Mouse (Mus musculus): ENCODE measurements around the gene Slc4a1. TPM values are rescaled to one million over a fixed set of nuclear protein-coding genes. Genes with fewer than 3 reads are reported as not detected.
A peak's percentile ranks its signal among the peaks of the same experiment; 100 is the strongest.
"Not testable (repeated sequence)": the region's sequence is repeated elsewhere in the genome, so short reads cannot be mapped to it uniquely, and the experiment has no call there.

Slc4a1 gene
- polyA plus RNA-seq, 1 experiment from 2014 or later, result 20.2 TPM

DNA sequence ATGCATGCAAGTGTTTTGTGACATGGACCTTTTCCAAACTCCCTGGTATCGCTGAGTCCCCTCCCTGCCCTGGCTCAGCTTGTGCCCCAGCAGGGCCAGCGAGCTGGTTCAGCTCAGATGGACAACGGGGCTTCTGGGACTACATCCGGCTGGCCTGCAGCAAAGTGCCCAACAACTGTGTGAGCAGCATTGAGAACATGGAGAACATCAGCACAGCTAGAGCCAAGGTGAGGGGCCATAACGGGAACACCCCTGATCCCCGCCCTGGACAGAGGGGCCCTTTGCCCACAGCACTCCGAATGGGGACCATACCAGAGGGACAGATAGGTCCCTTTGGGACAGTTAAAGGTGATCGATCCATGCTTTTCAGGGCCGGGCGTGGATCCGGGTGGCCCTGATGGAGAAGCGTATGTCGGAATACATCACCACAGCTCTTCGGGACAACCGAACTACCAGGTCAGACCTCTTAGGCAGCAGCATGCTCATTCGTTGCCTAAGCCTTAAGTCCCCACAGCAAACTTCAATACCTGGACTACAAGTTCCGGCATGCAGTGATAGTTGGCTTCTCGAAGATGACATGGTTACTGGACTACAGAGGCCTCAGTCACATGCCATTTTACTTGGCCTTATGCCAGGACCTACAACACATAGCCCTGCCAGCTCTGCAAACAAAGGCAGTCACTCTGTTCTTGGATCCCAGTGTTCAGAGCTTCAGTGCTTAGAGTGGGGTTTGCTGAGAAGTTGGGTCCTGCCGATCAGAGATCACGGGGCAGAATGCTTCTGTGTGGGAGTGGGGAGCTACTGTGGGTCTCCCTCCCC is 32.2 kb upstream of the Slc4a1 start:
- Histone ChIP-seq H3K4me2 (no peak overlapping the region), H3K27ac (no peak overlapping the region), H3K27me3 (peaks cover 75% of the 10 kb centered on the region), H3K4me1 (replicated peaks) (peaks cover 30% of the 10 kb centered on the region), H3K36me3 (peaks cover 10% of the 10 kb centered on the region), H3K4me3 (no peak overlapping the region), H3K9me3 (replicated peaks) (no peaks in the 10 kb centered on the region), H3K9ac (no peak overlapping the region)
- 71% methylated on average over 20 of the region's 20 CpGs for WGBS
- no peak; the same call in 1 of the 2 replicates for ATAC-seq (replicated peaks; ENCODE audit: insufficient number of reproducible peaks, insufficient read depth, low FRiP score, low read depth)

DNA sequence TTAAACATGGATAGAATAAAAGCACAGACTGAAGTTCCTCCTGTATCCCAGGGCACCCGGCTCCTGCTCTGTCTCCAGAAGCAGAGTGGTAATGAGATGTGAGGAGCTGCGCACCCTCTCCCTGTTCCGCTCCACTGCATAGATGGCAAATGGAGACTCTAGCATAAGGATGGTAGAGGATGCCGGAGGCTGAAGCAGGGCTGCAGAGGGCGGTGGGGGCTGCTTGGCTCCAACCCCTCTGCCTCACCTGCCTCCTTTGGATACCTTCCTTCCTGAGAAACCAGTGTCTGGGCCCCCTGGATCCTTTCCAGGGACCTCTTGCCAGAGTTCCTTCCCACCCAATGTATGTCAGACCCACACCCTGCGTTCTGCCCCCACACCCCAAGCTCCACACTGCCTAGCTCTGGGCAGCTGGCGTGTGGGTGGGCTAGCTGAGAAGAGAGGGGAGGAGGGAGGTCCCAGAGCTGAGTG is 30.7 kb upstream of the Slc4a1 start:
- H3K9ac ChIP-seq, result no peak overlapping the region
- no peak overlapping the region for H3K27ac ChIP-seq
- H3K27me3 ChIP-seq, result peaks cover 69% of the 10 kb centered on the region
- no peak overlapping the region for H3K4me3 ChIP-seq
- no peak for ATAC-seq (replicated peaks; ENCODE audit: insufficient number of reproducible peaks, insufficient read depth, low FRiP score, low read depth)
- H3K4me2 ChIP-seq, result no peak overlapping the region
- peaks cover 38% of the 10 kb centered on the region for H3K4me1 ChIP-seq (replicated peaks)
- 77% methylated on average over 7 of the region's 7 CpGs for WGBS
- no peaks in the 10 kb centered on the region for H3K36me3 ChIP-seq
- no peaks in the 10 kb centered on the region for H3K9me3 ChIP-seq (replicated peaks)

DNA sequence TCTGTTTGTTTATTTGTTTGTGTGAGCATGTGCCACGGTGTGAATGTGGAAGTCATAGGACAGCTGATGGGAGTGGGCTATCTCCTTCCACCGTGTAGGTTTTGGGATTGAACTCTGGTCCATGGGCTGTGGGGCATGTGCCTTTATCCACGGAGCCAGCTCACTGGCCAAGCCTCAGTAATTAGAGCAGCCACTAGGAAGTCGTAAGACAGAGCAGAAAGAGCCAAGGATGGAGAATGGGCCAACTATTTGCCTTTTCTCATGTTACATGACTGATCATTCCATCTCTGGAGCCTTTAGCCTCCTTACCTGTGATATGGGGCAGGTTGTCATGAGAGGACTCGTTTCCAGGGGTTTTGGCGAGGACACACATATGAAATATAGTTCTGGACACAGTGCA is 30.3 kb upstream of the Slc4a1 start:
- Histone ChIP-seq H3K27me3 (peaks cover 66% of the 10 kb centered on the region), H3K36me3 (no peaks in the 10 kb centered on the region), H3K4me2 (no peak overlapping the region), H3K9ac (no peak overlapping the region), H3K4me1 (replicated peaks) (peaks cover 38% of the 10 kb centered on the region), H3K4me3 (no peak overlapping the region), H3K27ac (no peak overlapping the region), H3K9me3 (replicated peaks) (no peaks in the 10 kb centered on the region)
- WGBS, result 55% methylated on average over 6 of the region's 6 CpGs
- ATAC-seq (replicated peaks; ENCODE audit: insufficient number of reproducible peaks, insufficient read depth, low FRiP score, low read depth), result no peak

DNA sequence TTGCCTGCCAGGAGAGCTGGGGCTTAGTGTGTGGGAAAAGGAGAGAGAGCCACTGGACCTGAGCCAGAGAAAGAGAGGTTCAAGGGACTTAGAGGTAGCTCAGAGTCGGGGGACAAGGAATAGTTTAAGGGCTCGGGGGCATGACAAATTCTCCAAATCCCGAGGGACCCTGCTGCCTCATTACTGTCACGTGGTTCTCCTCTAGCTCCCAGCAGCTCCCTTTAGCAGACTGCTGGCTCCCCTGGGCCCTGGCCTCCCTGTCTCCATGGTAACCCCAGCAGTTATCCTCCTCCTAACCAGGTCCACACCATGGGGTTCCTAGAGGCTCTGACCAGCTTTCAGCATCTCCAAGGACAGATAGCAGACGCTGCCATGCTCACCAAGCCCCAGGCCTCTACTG is 29.2 kb upstream of the Slc4a1 start:
- 7% methylated on average over 5 of the region's 5 CpGs for WGBS
- Histone ChIP-seq H3K36me3 (no peaks in the 10 kb centered on the region), H3K9me3 (replicated peaks) (no peaks in the 10 kb centered on the region), H3K4me3 (no peak overlapping the region), H3K27ac (no peak overlapping the region), H3K4me1 (replicated peaks) (peaks cover 33% of the 10 kb centered on the region), H3K9ac (no peak overlapping the region), H3K4me2 (no peak overlapping the region), H3K27me3 (peaks cover 56% of the 10 kb centered on the region)
- ATAC-seq (replicated peaks; ENCODE audit: insufficient number of reproducible peaks, insufficient read depth, low FRiP score, low read depth), result no peak

DNA sequence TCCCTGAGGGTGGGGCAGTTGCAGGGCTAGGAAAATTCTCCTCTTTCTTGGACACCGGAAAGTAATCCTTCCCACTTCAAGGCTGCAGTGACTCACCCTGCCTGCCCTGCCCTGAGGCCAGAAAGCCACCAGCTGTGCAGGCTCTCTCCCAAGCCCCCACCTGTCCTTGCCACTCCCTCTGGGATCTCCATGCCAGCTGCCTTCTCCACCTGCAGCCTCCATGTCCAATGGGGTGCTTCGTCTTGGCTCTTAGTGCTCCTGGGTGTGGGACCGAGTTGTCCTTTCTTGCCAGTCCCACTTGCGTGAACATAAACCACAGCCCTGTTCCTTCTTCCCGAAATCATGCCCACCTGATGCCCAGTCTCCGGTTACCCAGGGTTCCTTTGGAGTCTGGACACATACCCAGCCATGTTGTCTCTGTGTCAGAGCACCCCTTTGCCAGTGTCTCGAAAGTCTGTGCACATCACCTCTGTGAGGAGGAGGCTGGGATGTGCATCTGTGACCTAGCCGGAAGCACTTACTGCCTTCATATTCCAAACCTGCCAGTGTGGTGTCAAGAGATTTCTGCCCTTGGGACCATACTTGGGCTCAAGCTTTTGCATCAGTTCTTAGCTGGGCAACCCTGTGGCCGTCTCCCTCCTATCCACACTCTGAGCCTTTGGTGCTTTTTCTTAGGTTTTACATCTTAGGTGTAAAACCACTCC is 28.6 kb upstream of the Slc4a1 start:
- H3K27me3 ChIP-seq, result peaks cover 50% of the 10 kb centered on the region
- peak overlapping the region; percentile 43; the same call in 1 of the 2 replicates for H3K4me3 ChIP-seq
- no peak overlapping the region for H3K9ac ChIP-seq
- H3K4me1 ChIP-seq (replicated peaks), result peaks cover 27% of the 10 kb centered on the region
- WGBS, result 80% methylated on average over 9 of the region's 9 CpGs
- no peaks in the 10 kb centered on the region for H3K36me3 ChIP-seq
- H3K4me2 ChIP-seq, result no peak overlapping the region
- H3K27ac ChIP-seq, result no peak overlapping the region
- H3K9me3 ChIP-seq (replicated peaks), result no peaks in the 10 kb centered on the region
- ATAC-seq (replicated peaks; ENCODE audit: insufficient number of reproducible peaks, insufficient read depth, low FRiP score, low read depth), result no peak

DNA sequence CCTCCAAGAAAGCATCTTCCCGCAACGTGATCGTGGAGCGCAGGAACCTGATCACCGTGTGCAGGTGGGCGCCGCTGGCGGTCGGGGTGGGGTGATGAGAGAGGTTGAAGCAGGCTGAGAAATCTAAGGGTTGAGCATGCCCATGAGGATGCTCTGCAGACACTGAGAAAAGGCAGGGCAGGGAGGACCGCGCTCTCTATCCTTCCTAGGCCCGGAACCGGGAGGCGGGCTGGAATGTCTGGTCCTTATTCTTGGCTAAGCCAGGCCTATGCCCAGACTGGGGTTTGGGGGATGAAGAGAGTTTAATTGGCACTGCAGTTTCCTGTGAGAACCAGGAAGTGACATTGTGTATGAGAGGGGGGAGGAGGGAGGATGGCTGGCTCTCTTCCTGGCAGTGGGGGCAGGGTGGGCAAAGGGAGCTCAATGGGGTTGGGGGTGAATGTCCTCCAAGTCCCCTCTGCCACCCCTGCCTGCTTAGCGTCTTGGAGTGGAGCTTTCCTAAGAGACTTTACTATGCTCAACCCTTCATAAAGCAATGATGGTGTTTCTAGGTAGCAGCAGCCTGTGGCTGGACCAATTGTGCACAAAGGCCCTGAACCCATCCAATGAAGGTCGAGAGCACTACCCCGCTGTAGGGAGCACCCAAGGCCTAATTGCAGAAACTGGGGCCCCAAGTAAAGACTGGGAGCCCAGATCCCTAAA is 27.9 kb upstream of the Slc4a1 start:
- H3K4me3 ChIP-seq, result peak overlapping the region; percentile 43
- 0 out of 2 replicates have a peak, but pooled peaks have one; percentile 23 for ATAC-seq (replicated peaks; ENCODE audit: insufficient number of reproducible peaks, insufficient read depth, low FRiP score, low read depth)
- no peaks in the 10 kb centered on the region for H3K36me3 ChIP-seq
- H3K27ac ChIP-seq, result no peak overlapping the region
- peak overlapping the region; percentile 23; the same call in 1 of the 2 replicates for H3K9ac ChIP-seq
- H3K27me3 ChIP-seq, result peaks cover 43% of the 10 kb centered on the region
- H3K4me2 ChIP-seq, result peak overlapping the region; percentile 81
- H3K9me3 ChIP-seq (replicated peaks), result no peaks in the 10 kb centered on the region
- 10% methylated on average over 17 of the region's 17 CpGs for WGBS
- H3K4me1 ChIP-seq (replicated peaks), result peaks cover 21% of the 10 kb centered on the region

DNA sequence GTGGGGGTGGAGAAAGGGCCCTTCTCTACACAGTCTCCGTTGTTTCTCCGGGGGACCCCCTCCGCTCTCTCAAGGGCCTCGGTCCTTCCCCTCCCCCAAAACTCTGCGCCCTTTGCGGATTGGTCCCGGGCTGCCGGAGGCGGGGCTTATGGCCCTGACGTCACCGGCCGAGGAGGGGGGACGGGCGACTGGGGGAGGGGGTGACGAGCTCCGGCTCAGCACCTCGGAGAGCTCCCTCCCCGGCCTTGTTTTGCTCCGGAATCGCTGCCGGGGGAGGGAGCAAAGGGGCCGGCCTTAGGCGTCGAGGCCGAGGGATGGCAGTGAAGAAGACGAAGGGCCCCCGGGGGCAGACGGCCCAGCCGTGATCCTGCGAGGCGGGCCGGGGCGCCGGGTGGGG is 27.2 kb upstream of the Slc4a1 start, which contains the start of gene Rundc3a:
Gene Rundc3a (plus strand): TSS at position 166 of the 397 bp plus-strand sequence.
- H3K4me3 ChIP-seq, result peak within 1 kb of the TSS; percentile 43
- peaks cover 37% of the 10 kb centered on the region for H3K27me3 ChIP-seq
- ATAC-seq (replicated peaks; ENCODE audit: insufficient number of reproducible peaks, insufficient read depth, low FRiP score, low read depth), result peak; percentile 61
- no peak within 1 kb of the TSS for H3K27ac ChIP-seq
- peak within 1 kb of the TSS; percentile 23; the same call in 1 of the 2 replicates for H3K9ac ChIP-seq
- H3K9me3 ChIP-seq (replicated peaks), result no peaks in the 10 kb centered on the region
- peaks cover 18% of the 10 kb centered on the region for H3K4me1 ChIP-seq (replicated peaks)
- no peaks in the 10 kb centered on the region for H3K36me3 ChIP-seq
- H3K4me2 ChIP-seq, result peak within 1 kb of the TSS; percentile 81
- WGBS, result under 1% methylated on average over 30 of the region's 34 CpGs

DNA sequence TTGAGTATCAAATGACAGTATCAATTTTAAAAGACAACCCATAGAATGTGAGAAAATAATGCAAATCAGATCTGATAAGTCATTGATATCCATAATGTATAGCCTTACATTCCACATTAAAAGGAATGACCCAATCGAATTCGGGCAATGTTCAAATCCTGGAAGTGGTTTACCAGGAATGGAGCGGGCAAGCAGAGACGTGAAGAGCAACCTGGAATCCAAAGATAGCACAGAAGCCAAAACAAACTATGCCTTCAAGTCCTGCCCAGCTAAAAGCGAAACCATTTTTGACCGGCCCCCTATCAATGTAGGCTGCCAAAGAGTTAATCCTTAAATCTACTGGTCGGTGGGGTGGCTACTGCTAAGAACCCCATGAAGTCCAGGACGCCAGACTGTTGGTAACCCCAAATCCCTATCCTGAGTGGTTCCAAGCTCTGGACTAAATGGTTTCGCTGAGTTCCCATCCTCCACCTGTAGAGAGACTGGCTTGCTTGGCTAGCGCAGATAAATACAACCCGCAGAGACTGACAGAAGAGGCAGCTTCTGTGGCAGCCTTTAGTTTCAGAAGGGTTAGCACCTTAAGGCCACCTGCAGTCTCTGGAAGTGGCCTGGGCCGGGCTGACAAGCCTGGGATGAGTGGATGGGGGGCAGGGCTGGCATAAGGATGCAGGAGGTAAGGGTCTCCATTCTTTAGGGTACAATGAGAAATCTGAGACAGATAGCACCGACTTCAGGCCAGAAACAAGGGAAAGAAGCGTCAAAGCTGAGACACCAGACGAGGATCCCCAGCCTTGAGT is 26.6 kb upstream of the Slc4a1 start:
- Histone ChIP-seq H3K4me3 (peak overlapping the region; percentile 43), H3K9ac (no peak overlapping the region), H3K4me1 (replicated peaks) (peaks cover 18% of the 10 kb centered on the region), H3K4me2 (peak overlapping the region; percentile 81), H3K9me3 (replicated peaks) (no peaks in the 10 kb centered on the region), H3K27me3 (peaks cover 31% of the 10 kb centered on the region), H3K27ac (no peak overlapping the region), H3K36me3 (no peaks in the 10 kb centered on the region)
- peak; percentile 13; the same call in 1 of the 2 replicates for ATAC-seq (replicated peaks; ENCODE audit: insufficient number of reproducible peaks, insufficient read depth, low FRiP score, low read depth)
- 15% methylated on average over 15 of the region's 15 CpGs for WGBS

DNA sequence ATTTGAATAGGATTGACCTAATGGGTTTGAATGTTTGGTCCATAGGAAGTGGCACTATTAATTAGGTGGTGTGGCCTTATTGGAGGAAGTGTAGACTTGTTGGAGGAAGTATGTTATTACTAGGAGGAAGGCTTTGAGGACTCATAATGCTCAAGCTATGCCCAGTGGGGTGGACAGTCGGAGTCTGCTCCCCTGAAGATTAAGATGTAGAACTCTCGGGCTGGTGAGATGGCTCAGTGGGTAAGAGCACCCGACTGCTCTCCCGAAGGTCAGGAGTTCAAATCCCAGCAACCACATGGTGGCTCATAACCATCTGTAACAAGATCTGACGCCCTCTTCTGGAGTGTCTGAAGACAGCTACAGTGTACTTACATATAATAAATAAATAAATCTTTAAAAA is 23.4 kb upstream of the Slc4a1 start:
- not testable (repeated sequence) for H3K36me3 ChIP-seq; H3K4me2 ChIP-seq; H3K9me3 ChIP-seq (replicated peaks); H3K27ac ChIP-seq; H3K27me3 ChIP-seq; H3K4me3 ChIP-seq; ATAC-seq (replicated peaks; ENCODE audit: insufficient number of reproducible peaks, insufficient read depth, low FRiP score, low read depth); H3K9ac ChIP-seq
- 79% methylated on average over 4 of the region's 5 CpGs for WGBS
- peaks cover 18% of the 10 kb centered on the region for H3K4me1 ChIP-seq (replicated peaks)

DNA sequence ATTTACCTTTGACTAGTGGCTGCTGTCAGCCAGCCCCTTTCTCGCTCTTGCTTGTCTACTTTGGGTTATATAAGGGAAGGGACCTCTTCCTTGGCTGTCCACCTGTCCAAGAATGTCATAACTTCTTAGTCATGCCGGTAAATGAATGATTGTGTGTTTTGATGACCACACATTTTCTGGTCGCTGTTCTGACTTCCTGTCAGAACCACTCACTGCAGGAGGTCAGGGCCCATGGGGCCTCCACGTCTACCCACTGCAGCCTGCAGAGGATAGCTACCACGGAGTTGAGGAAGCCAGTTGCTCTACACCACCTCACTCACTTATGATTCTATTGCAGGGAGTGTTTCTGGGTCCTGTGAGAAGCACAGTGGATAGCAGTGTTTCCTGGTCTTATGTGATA is 20.1 kb upstream of the Slc4a1 start:
- no peak for ATAC-seq (replicated peaks; ENCODE audit: insufficient number of reproducible peaks, insufficient read depth, low FRiP score, low read depth)
- Histone ChIP-seq H3K4me2 (no peak overlapping the region), H3K9me3 (replicated peaks) (no peaks in the 10 kb centered on the region), H3K4me1 (replicated peaks) (no peaks in the 10 kb centered on the region), H3K4me3 (no peak overlapping the region), H3K36me3 (no peaks in the 10 kb centered on the region), H3K27me3 (0 out of 2 replicates have a peak, but pooled peaks cover 3% of the 10 kb centered on the region), H3K9ac (no peak overlapping the region), H3K27ac (no peak overlapping the region)
- 58% methylated on average over 5 of the region's 5 CpGs for WGBS
